Mouse (Mus musculus): ENCODE measurements around the gene 4930432M17Rik. TPM values are rescaled to one million over a fixed set of nuclear protein-coding genes. Genes with fewer than 3 reads are reported as not detected.
A peak's percentile ranks its signal among the peaks of the same experiment; 100 is the strongest.

The 4930432M17Rik gene
- not detected for total RNA-seq (2022)

DNA sequence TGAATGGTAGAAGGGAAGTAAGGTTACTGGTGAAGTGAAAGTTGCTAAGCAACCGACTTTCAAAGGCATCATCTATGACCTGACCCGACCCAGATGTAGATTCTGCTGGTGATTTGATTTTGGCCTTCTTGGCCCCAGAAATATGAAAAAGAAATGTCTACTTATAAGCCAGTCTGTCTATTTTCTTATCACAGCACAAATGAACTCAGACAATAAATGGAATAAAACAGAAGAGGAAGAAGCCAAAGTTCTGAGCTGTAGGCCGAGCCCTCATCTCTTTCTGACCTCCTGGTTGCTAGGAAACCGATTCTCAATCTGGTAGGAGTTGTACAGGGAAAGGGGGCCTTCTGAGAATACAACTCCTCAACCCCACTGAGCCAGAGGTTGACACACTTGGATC lies at the start of gene 4930432M17Rik:
Gene 4930432M17Rik (plus strand): TSS at position 301 of the 400 bp plus-strand sequence.
- no peak for DNase-seq

DNA sequence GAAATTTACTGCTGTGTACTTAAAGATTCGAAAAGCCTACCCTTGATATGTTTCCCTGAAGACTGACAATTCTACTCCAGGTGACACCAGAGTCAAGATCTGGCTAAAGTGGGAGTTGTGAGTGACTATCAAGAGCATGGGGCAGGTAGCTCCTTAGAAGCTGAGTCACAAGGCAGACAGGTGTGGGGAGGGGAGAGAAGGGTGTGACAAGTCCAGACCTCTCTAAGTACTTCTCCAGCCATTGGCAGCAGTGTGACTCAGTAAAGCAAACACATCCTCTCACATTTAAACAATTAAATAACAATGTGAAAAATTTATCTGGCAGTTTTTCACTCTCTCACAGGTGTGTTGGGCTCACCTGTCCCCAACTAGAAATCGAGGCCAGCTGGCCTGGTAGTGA lies 44.9 kb upstream of the 4930432M17Rik start:
- no peak for DNase-seq

DNA sequence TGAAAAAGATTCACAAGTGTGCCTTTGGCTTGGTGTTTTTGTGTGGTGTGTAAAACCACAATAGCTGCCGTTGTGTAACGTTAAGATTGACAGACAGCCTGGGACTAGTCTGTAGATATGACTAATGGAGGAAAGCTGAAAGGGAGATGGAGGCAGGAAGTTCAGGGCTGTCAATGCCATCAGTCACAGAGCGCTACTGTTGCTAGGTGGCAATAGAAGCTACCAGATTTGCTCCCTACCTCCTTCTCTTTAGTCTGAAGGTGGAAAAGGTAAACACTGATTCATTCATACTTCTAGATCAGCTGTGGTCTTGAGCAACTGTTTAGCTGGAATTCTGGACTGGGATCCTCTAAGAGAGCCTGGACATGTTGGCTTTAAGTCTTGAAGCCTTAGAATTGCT lies 44.3 kb upstream of the 4930432M17Rik start:
- DNase-seq: no peak

DNA sequence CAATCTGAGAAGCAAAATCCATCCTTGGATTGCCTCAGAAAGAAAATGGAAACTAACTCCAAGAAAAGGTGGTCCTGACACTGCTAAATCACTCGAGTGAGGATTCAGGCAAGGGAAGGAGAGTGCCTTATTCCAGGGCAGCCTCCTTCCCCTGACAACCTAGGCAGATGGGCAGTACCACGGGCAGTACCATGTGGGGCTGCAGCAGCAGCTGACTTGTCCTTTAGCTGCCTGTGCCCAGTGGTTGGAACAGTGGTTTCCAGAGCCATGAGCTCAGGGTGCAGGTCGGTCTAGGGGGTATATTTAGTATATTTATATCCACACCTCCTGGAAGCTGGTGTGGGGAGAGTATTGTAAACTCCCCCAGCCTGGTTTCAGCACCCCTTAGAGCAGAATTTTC lies 42.3 kb upstream of the 4930432M17Rik start:
- DNase-seq: no peak

DNA sequence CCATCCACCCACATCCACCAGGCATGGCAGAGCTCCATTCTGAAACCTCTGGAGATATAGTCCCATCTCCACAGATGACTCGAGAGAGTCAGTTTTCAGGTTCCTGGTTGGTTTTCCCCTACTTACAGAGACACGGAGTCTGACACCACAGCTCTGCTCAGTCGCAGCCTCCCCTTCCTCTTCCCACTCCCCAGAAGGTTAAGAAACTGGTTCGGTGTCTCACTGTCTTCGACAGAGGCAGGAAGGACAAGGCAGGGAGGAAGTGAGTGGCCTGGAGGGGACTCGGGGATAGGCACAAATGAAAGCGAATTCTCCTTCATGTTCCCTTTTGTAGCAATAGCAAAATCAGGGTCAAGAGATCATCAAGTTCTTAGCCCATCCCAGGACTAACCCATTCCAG lies 39.9 kb upstream of the 4930432M17Rik start:
- DNase-seq: no peak

DNA sequence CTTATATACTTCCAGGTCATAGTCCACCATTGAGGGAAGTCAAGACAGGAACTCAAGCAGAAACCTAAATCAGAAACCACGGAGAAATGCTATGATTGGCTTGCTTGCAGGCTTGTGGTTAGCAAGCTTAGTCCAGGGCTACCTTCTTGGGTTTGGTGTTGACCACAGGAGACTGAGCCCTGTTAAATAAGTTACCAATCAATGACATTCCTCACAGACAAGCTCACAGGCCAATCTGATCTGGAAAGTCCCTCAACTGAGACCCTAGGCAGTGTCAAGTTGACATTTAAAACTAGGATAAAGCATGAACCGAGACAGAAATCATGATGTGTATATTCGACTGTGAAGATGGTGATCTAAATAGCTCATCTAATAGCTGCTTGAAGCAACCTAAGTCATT lies 35.6 kb upstream of the 4930432M17Rik start:
- no peak for DNase-seq

DNA sequence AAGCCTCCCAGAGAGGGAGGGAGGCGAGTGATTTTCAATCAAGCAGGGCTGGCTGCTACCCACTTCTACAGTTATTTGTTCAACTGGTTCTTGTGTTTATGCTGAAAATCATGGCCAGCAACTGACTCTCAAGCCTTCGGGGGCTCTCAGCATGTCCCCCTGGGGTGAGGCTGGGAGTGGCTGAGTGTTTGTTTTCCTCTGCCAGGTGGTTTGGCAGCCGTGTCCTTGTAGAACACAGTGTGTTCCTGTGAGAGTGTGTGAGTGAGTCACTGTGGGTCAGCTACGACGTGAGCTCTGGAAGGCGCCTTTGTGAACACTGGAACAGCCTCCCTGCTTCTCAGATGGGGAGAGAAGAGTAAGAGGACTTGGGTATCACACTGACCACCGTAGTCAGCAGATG lies 35.1 kb upstream of the 4930432M17Rik start:
- peak; percentile 25 for DNase-seq

DNA sequence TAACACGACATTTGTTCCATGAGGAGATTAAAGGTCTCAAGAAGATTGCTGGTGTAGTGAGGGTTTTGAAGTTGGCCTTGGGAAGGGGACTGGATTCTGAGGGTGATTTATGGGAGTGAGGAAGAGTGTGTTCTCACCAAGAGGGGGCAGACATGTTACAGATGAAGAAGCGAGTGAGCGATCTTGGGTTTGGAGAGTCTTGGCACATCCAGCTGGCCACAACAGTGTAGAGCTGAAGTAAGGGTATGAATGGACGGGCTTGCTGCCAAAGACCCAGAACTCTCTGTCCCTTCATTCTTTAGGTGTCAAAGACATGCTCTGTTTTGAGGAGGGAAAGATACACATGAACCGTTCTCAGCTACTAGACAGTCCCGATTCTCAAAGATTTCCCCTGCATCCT lies 34.2 kb upstream of the 4930432M17Rik start:
- peak; percentile 18 for DNase-seq

DNA sequence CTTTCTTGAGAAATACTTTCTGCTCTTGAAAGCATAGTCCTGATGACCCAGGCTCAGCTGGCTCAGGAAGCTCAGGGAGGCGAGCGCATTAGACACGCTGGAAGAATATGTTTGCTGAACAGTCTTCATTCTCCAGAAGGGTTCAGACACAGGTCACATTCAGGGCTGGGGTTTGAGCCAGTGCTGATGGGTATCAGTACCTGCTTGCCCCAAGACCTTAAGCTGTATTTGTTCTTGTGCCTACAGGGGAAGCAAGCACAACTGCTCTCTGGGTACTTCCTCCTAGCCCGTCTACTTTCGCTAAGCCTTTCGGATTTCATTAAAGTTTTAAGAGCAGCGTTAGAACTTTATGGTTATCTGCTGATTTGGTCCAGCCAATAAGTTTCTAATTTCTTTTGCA lies 33.8 kb upstream of the 4930432M17Rik start:
- DNase-seq: no peak

DNA sequence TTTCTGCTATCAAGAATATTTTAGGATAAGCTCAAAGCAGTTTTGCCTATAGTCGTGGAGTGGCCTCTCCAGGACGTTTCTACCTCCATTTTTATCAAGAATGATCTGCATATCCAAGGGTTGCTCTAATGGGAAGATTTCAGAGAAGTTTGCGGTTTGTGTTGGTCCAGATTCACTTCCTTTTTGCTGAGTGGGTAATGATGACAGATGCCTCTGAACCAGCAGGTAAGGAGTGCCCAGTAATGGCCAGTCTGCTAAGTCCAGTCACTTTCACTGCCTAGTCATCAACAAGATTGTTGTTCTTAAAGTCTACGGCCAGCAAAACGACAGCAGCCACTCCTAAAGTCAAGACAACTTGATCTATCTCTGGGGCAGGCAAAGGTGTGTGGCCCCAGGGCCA lies 32.8 kb upstream of the 4930432M17Rik start:
- no peak for DNase-seq

DNA sequence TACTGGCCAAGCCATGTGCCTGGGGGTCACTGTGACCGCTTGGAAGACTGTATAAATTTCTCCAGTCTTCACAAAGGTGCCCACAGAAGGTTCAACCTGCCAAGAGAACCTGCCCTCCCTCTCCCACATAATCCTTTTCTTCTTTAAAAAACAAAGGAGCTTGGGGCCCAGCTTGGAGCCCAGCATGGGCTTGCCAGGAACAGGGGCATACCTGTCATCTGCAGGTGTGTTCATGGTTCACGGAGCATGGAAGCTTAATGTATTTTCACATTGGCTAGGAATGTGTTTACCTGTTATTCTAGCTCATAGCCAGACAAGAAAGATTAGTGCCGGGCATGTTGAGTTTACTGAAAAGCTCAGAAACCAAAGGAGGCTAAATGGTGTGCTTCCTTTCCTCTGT lies 32.3 kb upstream of the 4930432M17Rik start:
- no peak for DNase-seq

DNA sequence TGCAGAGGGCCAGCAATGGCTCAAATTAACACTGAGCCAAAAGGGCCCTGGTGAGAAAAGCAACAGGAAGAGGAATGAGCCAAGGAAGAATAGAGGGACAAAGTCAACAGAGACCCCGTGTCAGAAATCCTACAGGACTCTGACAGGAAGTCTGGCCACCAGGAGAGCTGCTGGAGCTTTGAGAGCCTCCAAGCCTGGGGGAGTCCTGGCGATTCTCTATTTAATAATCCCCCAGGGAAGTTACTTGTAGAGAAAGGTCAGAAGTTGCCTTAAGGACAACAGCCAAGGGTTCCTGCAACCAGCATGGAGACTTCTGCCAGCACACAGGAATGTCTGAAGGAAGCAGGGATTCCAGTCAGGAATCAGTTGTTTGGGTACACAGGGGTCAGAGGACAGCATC lies 30.0 kb upstream of the 4930432M17Rik start:
- no peak for DNase-seq

DNA sequence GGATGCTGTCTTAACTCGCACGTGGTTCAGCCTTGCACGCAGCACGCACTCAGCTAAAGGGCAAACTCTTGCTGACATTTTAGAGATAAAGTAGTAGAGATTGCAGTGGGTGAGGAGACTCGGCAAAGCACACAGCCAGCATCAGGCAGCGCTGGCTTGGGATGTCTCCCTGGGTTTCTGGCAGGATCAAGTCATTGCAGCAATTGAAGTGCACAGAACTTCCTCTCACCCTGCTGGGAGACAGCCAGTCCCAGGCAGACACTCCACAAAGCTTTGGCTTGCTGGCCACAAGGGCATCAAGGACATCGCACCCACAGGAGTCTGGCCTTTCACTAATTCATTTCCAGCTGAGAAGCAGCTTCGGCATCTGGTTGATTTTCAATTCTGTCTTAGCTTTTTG lies 27.3 kb upstream of the 4930432M17Rik start:
- DNase-seq: peak; percentile 41

DNA sequence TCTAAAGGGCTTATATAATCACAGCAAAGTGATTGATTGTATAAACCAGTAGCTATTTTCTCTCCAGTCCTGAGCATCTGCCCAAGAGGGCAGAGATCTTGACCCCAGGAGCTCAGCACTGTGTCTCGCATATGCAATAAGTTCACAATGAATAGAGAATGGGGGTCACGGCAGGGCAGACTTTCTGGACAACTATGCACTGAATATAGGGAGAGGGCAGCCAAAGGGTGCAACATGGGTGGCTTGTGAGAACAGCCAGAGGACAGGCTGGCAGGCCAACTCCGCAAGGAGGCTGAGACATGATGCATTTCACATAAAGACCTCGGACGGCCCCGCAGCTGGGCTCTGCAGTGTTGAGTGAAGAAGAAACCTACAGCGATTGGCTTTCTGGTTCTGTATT lies 25.1 kb upstream of the 4930432M17Rik start:
- no peak for DNase-seq

DNA sequence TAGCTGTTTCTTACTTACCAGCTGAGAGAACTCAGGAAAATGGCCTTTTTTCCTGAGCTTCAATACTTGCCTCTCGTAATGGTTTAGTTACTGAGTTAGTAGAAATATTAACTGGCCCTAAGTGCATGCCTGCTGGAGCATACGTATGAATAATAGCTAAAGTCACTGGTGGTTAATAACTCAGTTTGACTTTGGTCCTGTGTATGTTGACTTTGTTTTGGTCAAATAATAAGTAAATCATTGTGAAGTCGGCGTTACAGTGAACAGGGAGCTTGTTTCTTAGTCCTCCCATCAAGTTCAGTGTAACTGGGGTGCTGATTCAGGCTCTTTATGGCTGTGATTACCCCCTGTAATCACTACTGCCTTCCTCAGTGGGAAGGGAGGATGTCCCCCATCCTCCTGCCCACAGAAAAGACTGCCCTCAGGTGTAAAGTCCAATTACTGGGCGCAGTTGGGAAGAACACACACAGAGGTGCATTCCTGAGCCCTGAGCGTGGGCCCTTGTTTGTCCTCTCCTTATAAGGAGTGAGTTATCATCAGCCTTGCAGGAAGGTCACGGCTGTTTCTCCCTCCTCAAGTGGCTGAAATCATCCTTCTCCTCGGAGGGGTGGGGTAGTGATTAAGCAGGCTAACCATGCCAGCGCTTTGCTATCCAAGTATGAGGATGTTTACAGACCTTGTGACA lies 24.1 kb upstream of the 4930432M17Rik start:
- DNase-seq: no peak

DNA sequence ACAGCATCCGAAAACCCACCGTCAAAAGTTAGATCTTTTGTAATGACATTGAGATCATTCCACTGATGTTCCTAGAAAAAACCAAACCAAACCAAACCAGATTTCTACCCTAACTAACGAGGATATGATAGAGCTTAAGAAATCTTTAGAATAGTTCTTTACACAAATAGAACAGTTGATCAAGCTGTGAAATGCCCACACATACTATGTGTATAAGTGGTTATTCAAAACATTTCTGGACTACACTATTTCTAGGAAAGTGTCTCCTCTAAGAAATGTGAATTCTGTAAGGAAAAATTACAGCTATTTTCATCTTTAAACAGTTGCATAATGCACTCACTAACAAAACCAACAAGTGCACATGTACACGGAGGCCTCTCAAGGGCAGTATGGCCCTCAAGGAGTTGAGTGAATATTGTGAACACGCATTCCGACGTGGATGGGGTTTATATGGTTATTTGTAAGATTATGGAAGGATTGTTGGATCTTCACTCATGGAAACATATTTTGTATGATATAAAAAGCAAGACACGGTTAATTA lies 22.3 kb upstream of the 4930432M17Rik start:
- DNase-seq: no peak

DNA sequence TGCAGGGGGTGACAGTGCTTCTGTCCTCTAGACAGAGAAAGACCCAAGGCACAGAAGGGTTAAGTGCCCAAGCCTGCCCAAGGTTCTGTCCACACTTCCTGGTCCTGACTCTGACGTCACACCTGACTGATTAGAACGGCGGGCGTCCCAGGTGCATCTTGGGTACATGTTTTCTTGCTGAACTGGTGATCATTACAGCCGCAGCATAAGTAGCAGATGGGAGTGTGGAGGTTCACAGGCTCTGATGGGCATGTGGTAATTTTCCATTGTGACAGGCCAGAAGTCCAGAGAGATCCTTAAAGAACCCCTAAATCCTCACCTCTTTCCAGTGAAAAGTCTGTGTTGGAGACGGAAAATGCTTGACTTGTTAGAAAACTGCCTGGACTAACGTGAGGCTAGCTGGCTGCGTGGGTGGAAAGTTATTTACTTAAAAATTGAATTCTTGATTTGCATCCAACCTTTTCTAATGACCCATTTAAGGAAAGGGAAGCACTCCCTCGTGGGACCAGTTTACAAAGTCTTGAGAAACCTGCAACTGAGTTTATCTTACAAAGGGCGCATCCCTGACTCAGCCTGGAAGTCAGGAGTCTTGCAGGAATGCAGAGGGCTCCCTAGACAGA lies 20.4 kb upstream of the 4930432M17Rik start:
- no peak for DNase-seq

DNA sequence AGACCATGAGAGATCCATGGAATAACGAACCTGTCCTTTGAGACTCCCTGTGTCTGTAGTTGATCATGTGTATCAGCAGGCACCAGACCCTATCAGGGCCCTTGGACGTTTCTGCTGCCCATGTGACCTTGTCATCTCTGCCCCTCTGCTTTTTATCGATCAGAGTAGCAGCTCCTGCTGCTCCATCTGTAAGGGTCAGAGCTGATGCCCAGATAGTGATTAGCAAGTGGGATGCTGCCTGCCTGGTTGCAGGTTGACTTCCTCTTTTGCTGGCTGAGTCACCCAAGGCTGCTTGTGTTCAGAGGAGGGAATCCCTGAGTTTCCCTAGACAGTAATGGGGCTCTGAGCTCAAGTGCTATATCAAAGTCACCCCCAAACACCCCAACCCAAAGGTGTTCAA lies 18.9 kb upstream of the 4930432M17Rik start:
- no peak for DNase-seq

DNA sequence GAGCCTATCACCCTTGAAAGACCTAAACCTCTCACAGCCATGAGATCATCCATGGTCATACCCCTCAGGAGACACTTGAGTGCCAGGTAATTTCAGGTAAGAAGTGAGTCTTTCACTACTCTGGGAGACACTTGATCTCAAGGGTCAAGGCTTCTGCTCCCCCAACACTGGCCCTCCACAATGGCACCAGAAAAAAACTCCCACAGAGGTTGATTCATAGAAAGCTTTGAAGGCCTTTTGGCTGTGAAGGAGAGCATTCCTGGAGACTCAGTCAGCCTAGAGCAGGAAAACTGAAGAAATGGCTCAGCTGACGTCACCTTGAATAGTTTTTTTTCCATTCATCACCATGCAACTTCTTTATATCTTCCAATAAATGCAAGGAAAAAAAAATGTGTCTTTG lies 18.4 kb upstream of the 4930432M17Rik start:
- peak; percentile 28 for DNase-seq

DNA sequence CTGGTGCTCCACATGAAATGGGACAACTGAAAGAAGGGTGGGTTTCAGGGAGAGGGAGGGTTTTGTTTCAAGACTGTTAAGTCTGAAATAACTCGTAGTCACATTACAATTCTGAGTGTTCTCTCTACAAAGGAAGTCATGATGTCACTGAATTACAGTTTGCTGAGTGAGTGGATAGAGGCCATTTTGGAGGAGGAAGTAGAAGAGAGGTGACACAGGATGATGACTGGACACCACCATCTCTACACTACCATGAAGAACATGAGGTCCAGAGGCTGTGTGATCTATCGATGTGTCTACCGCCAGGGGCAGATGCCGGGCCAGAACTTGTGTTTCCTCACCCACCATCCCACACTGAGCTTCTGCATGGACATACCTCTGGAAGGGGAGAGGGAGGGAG lies 13.6 kb upstream of the 4930432M17Rik start:
- no peak for DNase-seq

DNA sequence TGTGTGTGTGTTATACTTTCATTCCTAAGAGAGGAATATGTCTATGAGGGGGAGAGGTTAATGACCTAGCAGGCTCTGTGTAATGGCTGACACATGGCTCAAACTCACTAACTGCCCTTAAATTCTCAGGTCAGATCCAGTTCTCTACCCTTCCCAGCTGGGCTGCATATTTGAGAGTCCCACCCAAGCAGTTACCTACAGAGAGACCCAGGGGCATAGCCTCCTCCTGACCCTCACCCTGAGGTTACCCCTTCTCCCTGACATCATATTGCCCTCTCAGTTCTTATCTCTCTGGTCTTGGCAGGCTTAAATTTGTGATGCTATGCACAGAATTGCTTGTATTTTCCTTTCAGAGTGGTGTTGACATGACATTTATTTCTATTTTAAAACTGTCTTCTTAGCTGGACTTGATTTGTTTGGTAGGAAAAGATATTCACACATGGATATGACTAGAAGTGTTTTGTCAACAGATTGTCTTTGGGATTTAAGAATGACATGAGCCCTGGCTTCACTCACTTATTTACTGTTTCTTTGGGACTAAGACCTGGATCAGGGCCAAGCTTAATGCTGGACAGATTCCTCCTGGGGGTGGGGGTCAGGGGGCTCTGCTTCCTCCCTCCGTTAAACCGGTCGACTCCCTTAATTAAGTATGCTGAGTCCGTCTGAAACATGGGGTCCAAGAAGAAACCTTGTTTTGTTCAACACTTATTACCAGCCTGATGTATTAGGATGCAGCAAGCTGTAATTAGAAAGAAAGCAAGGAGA lies 7.7 kb upstream of the 4930432M17Rik start:
- no peak for DNase-seq

DNA sequence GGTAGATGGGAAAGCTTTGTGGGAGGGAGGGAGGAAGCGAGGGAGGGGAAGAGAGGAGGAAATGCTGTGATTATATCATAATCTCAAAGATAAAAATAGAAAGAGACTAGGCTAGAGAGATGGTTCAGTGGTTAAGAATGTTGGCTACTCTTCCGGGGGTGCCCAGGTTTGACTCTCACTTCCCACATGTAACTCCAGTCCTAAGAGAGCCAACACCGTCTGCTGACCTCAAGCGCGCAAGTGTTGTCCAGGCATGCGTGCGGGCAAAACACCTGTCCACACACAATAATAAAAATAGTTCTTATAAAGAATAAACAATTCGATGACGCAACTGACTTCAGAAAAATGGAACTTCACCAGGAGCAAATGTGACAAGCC lies 7.1 kb upstream of the 4930432M17Rik start:
- no peak for DNase-seq

DNA sequence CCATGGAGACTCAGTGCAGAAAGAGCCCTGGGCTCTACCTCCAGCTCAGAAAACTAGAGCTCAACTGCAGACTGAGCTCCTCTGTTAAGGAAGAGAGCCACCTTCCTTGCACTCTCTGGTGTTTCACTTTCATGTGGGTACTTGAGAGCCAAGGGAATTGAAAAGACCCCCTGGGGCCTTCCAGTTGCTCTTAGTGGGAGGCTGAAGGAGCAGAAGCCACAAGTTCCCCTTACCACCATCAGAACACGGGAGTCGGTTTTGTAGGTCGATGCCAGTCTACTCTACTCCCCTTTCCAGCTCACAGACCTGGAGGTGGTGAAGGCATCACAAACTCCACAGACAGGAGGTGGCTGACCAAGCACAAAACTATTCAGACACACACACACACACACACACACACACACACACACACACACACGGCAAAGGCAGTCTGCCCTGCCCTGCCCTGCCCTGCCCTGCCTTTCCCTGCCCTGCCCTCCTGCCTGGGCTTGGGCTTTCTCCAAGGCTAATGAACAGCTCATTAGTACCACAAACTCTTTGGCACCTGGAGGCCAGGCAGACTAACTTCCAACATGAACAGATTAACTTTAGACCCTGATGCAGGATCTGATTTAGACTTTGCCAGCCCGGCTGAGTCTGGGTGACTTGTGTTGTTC lies 1.7 kb downstream of the 4930432M17Rik start:
- no peak for DNase-seq

Data from adrenal gland, adult 8-10 months (tissue).